Mouse (Mus musculus): ENCODE measurements around the gene Rabgap1l.

Gene Rabgap1l

GRCm38 (mm10) chr1:160176903-160177302 is 616.1 kb downstream of the Rabgap1l start:
- no peak for DNase-seq (ENCODE audit: low spot score)
